Mouse (Mus musculus): Measurements from ENCODE around the gene Zfp180. TPM values are rescaled to one million over a fixed set of nuclear protein-coding genes. Genes with fewer than 3 reads are reported as not detected.

Gene Zfp180
- polyA plus RNA-seq, 1 experiment, result 13.8 TPM

- no peak overlapping the region for H3K4me3 ChIP-seq (ENCODE audit: insufficient read depth, low read depth, low read length)
- H3K27me3 ChIP-seq (replicated peaks; ENCODE audit: control insufficient read depth, insufficient read depth, low read length), result no peaks in the 10 kb centered on the region
- no peak for DNase-seq
- peaks cover 32% of the 10 kb centered on the region for H3K36me3 ChIP-seq (ENCODE audit: control insufficient read depth, insufficient read depth, low read length)
- no peaks in the 10 kb centered on the region for H3K4me1 ChIP-seq (ENCODE audit: control insufficient read depth, insufficient read depth, low read length)
- H3K27ac ChIP-seq (ENCODE audit: insufficient read depth, low read depth, low read length), result no peak overlapping the region
- WGBS, result 96% methylated on average over 9 of the region's 9 CpGs
- TF ChIP-seq POLR2A (IDR thresholded peaks at IDR 0.05; ENCODE audit: low read depth, low read length) (no peak), CTCF (conservative IDR thresholded peaks at IDR 0.05; ENCODE audit: insufficient read depth, insufficient read length, low read depth, low read length) (no peak)
Measured at GRCm38 (mm10) chr7:24104403-24104802, 22.7 kb downstream of the Zfp180 start.

- 96% methylated on average over 18 of the region's 18 CpGs for WGBS
- H3K4me1 ChIP-seq (ENCODE audit: control insufficient read depth, insufficient read depth, low read length), result no peaks in the 10 kb centered on the region
- TF ChIP-seq POLR2A (IDR thresholded peaks at IDR 0.05; ENCODE audit: low read depth, low read length) (no peak), CTCF (conservative IDR thresholded peaks at IDR 0.05; ENCODE audit: insufficient read depth, insufficient read length, low read depth, low read length) (no peak)
- H3K36me3 ChIP-seq (ENCODE audit: control insufficient read depth, insufficient read depth, low read length), result peaks cover 29% of the 10 kb centered on the region
- no peak for DNase-seq
- H3K27me3 ChIP-seq (replicated peaks; ENCODE audit: control insufficient read depth, insufficient read depth, low read length), result no peaks in the 10 kb centered on the region
- H3K27ac ChIP-seq (ENCODE audit: insufficient read depth, low read depth, low read length), result no peak overlapping the region
- H3K4me3 ChIP-seq (ENCODE audit: insufficient read depth, low read depth, low read length), result no peak overlapping the region
Measured at GRCm38 (mm10) chr7:24105144-24105703, 23.5 kb downstream of the Zfp180 start.

- WGBS, result 98% methylated on average over 7 of the region's 7 CpGs
- TF ChIP-seq CTCF (conservative IDR thresholded peaks at IDR 0.05; ENCODE audit: insufficient read depth, insufficient read length, low read depth, low read length) (no peak), POLR2A (IDR thresholded peaks at IDR 0.05; ENCODE audit: low read depth, low read length) (no peak)
- no peak for DNase-seq
- no peak overlapping the region for H3K4me3 ChIP-seq (ENCODE audit: insufficient read depth, low read depth, low read length)
- peaks cover 3% of the 10 kb centered on the region; the same call in 1 of the 2 replicates for H3K4me1 ChIP-seq (ENCODE audit: control insufficient read depth, insufficient read depth, low read length)
- H3K36me3 ChIP-seq (ENCODE audit: control insufficient read depth, insufficient read depth, low read length), result peaks cover 2% of the 10 kb centered on the region
- H3K27ac ChIP-seq (ENCODE audit: insufficient read depth, low read depth, low read length), result no peak overlapping the region
- H3K27me3 ChIP-seq (replicated peaks; ENCODE audit: control insufficient read depth, insufficient read depth, low read length), result no peaks in the 10 kb centered on the region
Measured at GRCm38 (mm10) chr7:24110839-24111238, 29.1 kb downstream of the Zfp180 start.

GRCm38 (mm10) chr7:24111772-24112155, 30.0 kb downstream of the Zfp180 start:
- Histone ChIP-seq H3K36me3 (ENCODE audit: control insufficient read depth, insufficient read depth, low read length) (peaks cover under 1% of the 10 kb centered on the region; the same call in 1 of the 2 replicates), H3K27ac (ENCODE audit: insufficient read depth, low read depth, low read length) (peak overlapping the region; percentile 95), H3K4me3 (ENCODE audit: insufficient read depth, low read depth, low read length) (peak overlapping the region; percentile 76), H3K27me3 (replicated peaks; ENCODE audit: control insufficient read depth, insufficient read depth, low read length) (no peaks in the 10 kb centered on the region), H3K4me1 (ENCODE audit: control insufficient read depth, insufficient read depth, low read length) (peaks cover 3% of the 10 kb centered on the region; the same call in 1 of the 2 replicates)
- WGBS, result 5% methylated on average over 9 of the region's 9 CpGs
- TF ChIP-seq CTCF (conservative IDR thresholded peaks at IDR 0.05; ENCODE audit: insufficient read depth, insufficient read length, low read depth, low read length) (no peak), POLR2A (IDR thresholded peaks at IDR 0.05; ENCODE audit: low read depth, low read length) (no peak)
- DNase-seq, result no peak

GRCm38 (mm10) chr7:24112156-24112856, 30.6 kb downstream of the Zfp180 start, which contains the start of gene Zfp112:
Gene Zfp112 (plus strand): TSS chr7:24112314.
- peak within 1 kb of the TSS; percentile 95 for H3K27ac ChIP-seq (ENCODE audit: insufficient read depth, low read depth, low read length)
- no peaks in the 10 kb centered on the region; the same call in 1 of the 2 replicates for H3K36me3 ChIP-seq (ENCODE audit: control insufficient read depth, insufficient read depth, low read length)
- peaks cover 3% of the 10 kb centered on the region; the same call in 1 of the 2 replicates for H3K4me1 ChIP-seq (ENCODE audit: control insufficient read depth, insufficient read depth, low read length)
- DNase-seq, result peak; percentile 95
- WGBS, result 1% methylated on average over 23 of the region's 23 CpGs
- no peaks in the 10 kb centered on the region for H3K27me3 ChIP-seq (replicated peaks; ENCODE audit: control insufficient read depth, insufficient read depth, low read length)
- no peak for TF ChIP-seq CTCF (conservative IDR thresholded peaks at IDR 0.05; ENCODE audit: insufficient read depth, insufficient read length, low read depth, low read length)
- no peak for TF ChIP-seq POLR2A (IDR thresholded peaks at IDR 0.05; ENCODE audit: low read depth, low read length)
- peak within 1 kb of the TSS; percentile 76 for H3K4me3 ChIP-seq (ENCODE audit: insufficient read depth, low read depth, low read length)

- Histone ChIP-seq H3K4me1 (ENCODE audit: control insufficient read depth, insufficient read depth, low read length) (peaks cover 3% of the 10 kb centered on the region; the same call in 1 of the 2 replicates), H3K4me3 (ENCODE audit: insufficient read depth, low read depth, low read length) (peak overlapping the region; percentile 76), H3K27ac (ENCODE audit: insufficient read depth, low read depth, low read length) (peak overlapping the region; percentile 61), H3K27me3 (replicated peaks; ENCODE audit: control insufficient read depth, insufficient read depth, low read length) (no peaks in the 10 kb centered on the region), H3K36me3 (ENCODE audit: control insufficient read depth, insufficient read depth, low read length) (no peaks in the 10 kb centered on the region)
- WGBS, result 10% methylated on average over 12 of the region's 12 CpGs
- TF ChIP-seq POLR2A (IDR thresholded peaks at IDR 0.05; ENCODE audit: low read depth, low read length), result no peak
- no peak for TF ChIP-seq CTCF (conservative IDR thresholded peaks at IDR 0.05; ENCODE audit: insufficient read depth, insufficient read length, low read depth, low read length)
- peak; percentile 93 for DNase-seq
Measured at GRCm38 (mm10) chr7:24113001-24113400, 31.3 kb downstream of the Zfp180 start.

- DNase-seq, result no peak
- H3K36me3 ChIP-seq (ENCODE audit: control insufficient read depth, insufficient read depth, low read length), result no peaks in the 10 kb centered on the region
- TF ChIP-seq CTCF (conservative IDR thresholded peaks at IDR 0.05; ENCODE audit: insufficient read depth, insufficient read length, low read depth, low read length) (no peak), POLR2A (IDR thresholded peaks at IDR 0.05; ENCODE audit: low read depth, low read length) (no peak)
- H3K4me3 ChIP-seq (ENCODE audit: insufficient read depth, low read depth, low read length), result no peak overlapping the region
- WGBS, result 89% methylated on average over 4 of the region's 4 CpGs
- H3K4me1 ChIP-seq (ENCODE audit: control insufficient read depth, insufficient read depth, low read length), result peaks cover 3% of the 10 kb centered on the region; the same call in 1 of the 2 replicates
- H3K27ac ChIP-seq (ENCODE audit: insufficient read depth, low read depth, low read length), result no peak overlapping the region
- H3K27me3 ChIP-seq (replicated peaks; ENCODE audit: control insufficient read depth, insufficient read depth, low read length), result no peaks in the 10 kb centered on the region
Measured at GRCm38 (mm10) chr7:24116655-24117054, 34.9 kb downstream of the Zfp180 start.
